Mouse (Mus musculus) MEL (cell line): ENCODE results near the gene Agpat1.

Source experiments
- BHLHE40 ChIP-seq: IDR thresholded peaks from 2 replicates; pipeline ENCODE4 v1.6.1; 2012; ENCODE audit warnings: low read depth, mild to moderate bottlenecking, inconsistent platforms, low read length, improper control_type of control experiment, borderline replicate concordance
- CTCF ChIP-seq, 3 experiments: IDR thresholded peaks in 2 of 3; conservative IDR thresholded peaks in 1 of 3; 2 replicates each; pipeline ENCODE4 v1.5.1; 2011 to 2012; ENCODE audit warnings: low read length in 3 of 3, low read depth in 2 of 3, mild to moderate bottlenecking in 2 of 3, improper control_type of control experiment in 1 of 3, inconsistent platforms in 1 of 3, mixed read lengths in 1 of 3, moderate library complexity in 1 of 3; ENCODE audit not compliant: control insufficient read depth in 1 of 3, insufficient read depth in 1 of 3, poor library complexity in 1 of 3, severe bottlenecking in 1 of 3
- EP300 ChIP-seq, 2 experiments: IDR thresholded peaks; 2 replicates each; pipeline ENCODE4 v1.6.1; 2011; ENCODE audit warnings: improper control_type of control experiment in 2 of 2, low read length in 2 of 2, low read depth in 1 of 2, mild to moderate bottlenecking in 1 of 2
- POLR2A ChIP-seq, 2 experiments: IDR thresholded peaks; 2 replicates each; pipeline ENCODE4 v1.6.1; 2011 to 2012; ENCODE audit warnings: low read length in 2 of 2, mild to moderate bottlenecking in 2 of 2, control low read depth in 1 of 2, improper control_type of control experiment in 1 of 2, low read depth in 1 of 2, moderate library complexity in 1 of 2; ENCODE audit not compliant: control insufficient read depth in 1 of 2, insufficient read depth in 1 of 2, poor library complexity in 1 of 2
- POLR2AphosphoS2 ChIP-seq: IDR thresholded peaks from 2 replicates; pipeline ENCODE4 v1.6.1; 2011; ENCODE audit warnings: low read length, improper control_type of control experiment
- RAD21 ChIP-seq: IDR thresholded peaks from 2 replicates; pipeline ENCODE4 v1.6.1; 2011; ENCODE audit warnings: mild to moderate bottlenecking, low read depth, low read length, improper control_type of control experiment
- RCOR1 ChIP-seq: IDR thresholded peaks from 2 replicates; pipeline ENCODE4 v1.6.1; 2012; ENCODE audit warnings: low read depth, mild to moderate bottlenecking, inconsistent platforms, low read length, improper control_type of control experiment
- TBP ChIP-seq: IDR thresholded peaks from 2 replicates; pipeline ENCODE4 v1.8.0; 2011; ENCODE audit warnings: low read depth, low read length, improper control_type of control experiment

DNA sequence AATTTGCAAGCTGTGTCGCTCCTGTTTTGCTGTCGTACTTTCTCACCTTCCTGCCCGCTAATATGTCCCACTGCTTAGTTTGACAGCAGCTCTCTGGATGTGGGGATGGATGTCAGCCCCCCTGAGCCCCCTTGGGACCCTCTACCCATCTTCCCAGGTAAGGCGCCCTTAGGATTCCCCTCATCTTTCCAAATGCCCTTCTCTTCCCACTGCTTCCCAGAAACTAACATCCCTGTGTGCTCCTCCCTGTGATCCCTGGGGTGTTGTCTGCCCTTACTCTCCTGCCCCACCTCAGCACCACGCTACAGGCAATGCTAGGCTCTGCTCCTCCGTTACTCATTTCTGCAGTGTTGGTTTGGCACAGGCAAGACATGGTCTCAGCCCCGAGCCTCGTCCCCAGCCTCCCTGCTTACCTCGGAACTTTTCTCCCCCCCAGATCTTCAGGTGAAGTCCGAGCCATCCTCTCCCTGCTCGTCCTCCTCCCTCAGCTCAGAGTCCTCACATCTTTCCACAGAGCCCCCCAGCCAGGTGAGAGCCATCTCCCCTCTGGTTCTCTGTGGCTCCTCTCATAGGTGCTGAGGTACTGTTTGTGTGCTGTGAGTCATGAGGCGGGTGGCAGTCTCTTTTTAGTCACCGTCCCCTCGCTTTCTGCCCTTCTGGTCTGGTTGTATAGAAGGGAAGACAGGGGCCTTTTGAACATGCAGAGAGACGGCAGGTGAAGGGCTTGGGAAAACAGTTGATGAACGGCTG is 44.3 kb downstream of the Agpat1 start:
- TF ChIP-seq POLR2A (IDR thresholded peaks at IDR 0.05; ENCODE audit: control insufficient read depth in 1 of 2, insufficient read depth in 1 of 2, low read depth in 1 of 2, low read length in 2 of 2, poor library complexity in 1 of 2) (no peak), EP300 (IDR thresholded peaks at IDR 0.05; ENCODE audit: low read depth in 1 of 2, low read length in 2 of 2) (no peak), CTCF (IDR thresholded peaks at IDR 0.05 in 2 of 3, conservative IDR thresholded peaks at IDR 0.05 in 1 of 3; ENCODE audit: control insufficient read depth in 1 of 3, insufficient read depth in 1 of 3, low read depth in 2 of 3, low read length in 3 of 3, poor library complexity in 1 of 3, severe bottlenecking in 1 of 3) (no peak), RCOR1 (no peak), RAD21 (no peak), BHLHE40 (no peak), POLR2AphosphoS2 (no peak), TBP (no peak)
